Mouse (Mus musculus): ENCODE measurements at regions not wholly inside any gene's neighbourhood (a gene's known extent, or its start where the extent isn't known, plus 50 kb on each side); places are given as distances from the start of the nearest gene placed in this dataset.

- DNase-seq (ENCODE audit: low spot score) = no peak
These were observed 382.3 kb downstream of the Vrk1 start for GRCm38 (mm10) chr12:106392316-106392715.

- DNase-seq (ENCODE audit: low spot score) = no peak
These were observed 389.1 kb downstream of the Vrk1 start for GRCm38 (mm10) chr12:106399085-106399484.

GRCm38 (mm10) chr12:106411075-106411474 is 401.0 kb downstream of the Vrk1 start:
- peak; percentile 43 for DNase-seq (ENCODE audit: low spot score)

- no peak for DNase-seq (ENCODE audit: low spot score)
These were observed 416.6 kb downstream of the Vrk1 start for GRCm38 (mm10) chr12:106426631-106427030.

GRCm38 (mm10) chr12:106429991-106430390 is 420.0 kb downstream of the Vrk1 start:
- no peak for DNase-seq (ENCODE audit: low spot score)

GRCm38 (mm10) chr12:106445151-106445550 is 435.1 kb downstream of the Vrk1 start:
- no peak for DNase-seq (ENCODE audit: low spot score)

- DNase-seq (ENCODE audit: low spot score) = no peak
These were observed 435.9 kb downstream of the Vrk1 start for GRCm38 (mm10) chr12:106445976-106446375.

GRCm38 (mm10) chr12:106446876-106447532 is 437.0 kb downstream of the Vrk1 start:
- no peak for DNase-seq (ENCODE audit: low spot score)

GRCm38 (mm10) chr12:106448551-106448950 is 438.5 kb downstream of the Vrk1 start:
- no peak for DNase-seq (ENCODE audit: low spot score)

- DNase-seq (ENCODE audit: low spot score) = no peak
These were observed 443.5 kb downstream of the Vrk1 start for GRCm38 (mm10) chr12:106453491-106453890.

- DNase-seq (ENCODE audit: low spot score) = no peak
These were observed 448.2 kb downstream of the Vrk1 start for GRCm38 (mm10) chr12:106458215-106458614.

GRCm38 (mm10) chr12:106460650-106461049 is 450.6 kb downstream of the Vrk1 start:
- no peak for DNase-seq (ENCODE audit: low spot score)

- no peak for DNase-seq (ENCODE audit: low spot score)
These were observed 452.3 kb downstream of the Vrk1 start for GRCm38 (mm10) chr12:106462281-106462680.

- no peak for DNase-seq (ENCODE audit: low spot score)
These were observed 454.7 kb downstream of the Vrk1 start for GRCm38 (mm10) chr12:106464701-106465100.

- DNase-seq (ENCODE audit: low spot score) = no peak
These were observed 458.3 kb downstream of the Vrk1 start for GRCm38 (mm10) chr12:106468173-106468860.

GRCm38 (mm10) chr12:106474501-106475165 is 464.6 kb downstream of the Vrk1 start:
- DNase-seq (ENCODE audit: low spot score) = no peak

GRCm38 (mm10) chr12:106475486-106476050 is 465.5 kb downstream of the Vrk1 start:
- DNase-seq (ENCODE audit: low spot score) = no peak

GRCm38 (mm10) chr12:106477040-106477665 is 467.1 kb downstream of the Vrk1 start:
- DNase-seq (ENCODE audit: low spot score) = no peak

- DNase-seq (ENCODE audit: low spot score) = no peak
These were observed 467.7 kb downstream of the Vrk1 start for GRCm38 (mm10) chr12:106477731-106478130.

- no peak for DNase-seq (ENCODE audit: low spot score)
These were observed 468.4 kb downstream of the Vrk1 start for GRCm38 (mm10) chr12:106478381-106478781.

- no peak for DNase-seq (ENCODE audit: low spot score)
These were observed 469.2 kb downstream of the Vrk1 start for GRCm38 (mm10) chr12:106479067-106479877.

- no peak for DNase-seq (ENCODE audit: low spot score)
These were observed 469.8 kb downstream of the Vrk1 start for GRCm38 (mm10) chr12:106479878-106480194.

Measured in testis, postnatal 14 days (tissue).